Mouse (Mus musculus): ENCODE measurements around the gene Cd82. TPM values are rescaled to one million over a fixed set of nuclear protein-coding genes. Genes with fewer than 3 reads are reported as not detected.

Cd82 gene
- polyA plus RNA-seq, 1 experiment from 2014 or later = 45.3 TPM

DNA sequence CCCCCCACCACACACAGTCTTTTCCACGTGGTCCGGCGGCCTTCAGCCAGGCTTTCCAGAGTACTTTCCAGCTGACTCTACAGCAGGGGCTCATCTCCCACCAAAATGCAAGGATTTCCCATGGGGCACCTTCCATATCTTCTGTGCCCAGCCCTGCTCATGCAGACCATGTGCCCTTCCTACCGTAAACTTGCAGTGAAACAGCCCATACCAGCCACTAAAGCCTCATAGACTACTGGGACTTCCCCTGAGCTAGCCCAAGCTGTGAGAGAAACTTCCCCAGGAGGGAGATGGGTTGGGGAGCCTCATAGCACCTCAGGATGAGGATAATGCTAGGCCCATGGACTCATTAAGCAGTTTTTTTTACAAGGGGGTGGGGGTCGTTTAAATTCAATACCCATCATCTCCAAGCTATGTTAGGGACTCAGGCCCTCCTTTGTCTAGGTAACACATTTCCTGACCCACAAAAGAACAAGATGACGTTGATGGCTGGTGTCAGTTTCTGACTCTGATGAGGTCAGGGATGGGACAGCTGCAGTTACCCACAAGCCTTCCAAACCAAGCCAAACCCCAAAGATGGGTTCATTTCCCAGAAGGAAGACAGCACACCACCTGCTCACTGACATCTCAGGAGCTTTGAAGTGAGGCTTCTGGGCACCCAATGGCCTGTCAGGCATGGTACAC is 2.0 kb downstream of the Cd82 start:
- H3K9ac ChIP-seq (replicated peaks; ENCODE audit: low read depth, low read length) = no peak overlapping the region
- peaks cover 25% of the 10 kb centered on the region for H3K4me1 ChIP-seq (ENCODE audit: control insufficient read depth, insufficient read depth, low read length)
- H3K27me3 ChIP-seq (ENCODE audit: control insufficient read depth, insufficient read depth, low read length) = no peaks in the 10 kb centered on the region
- peak overlapping the region; percentile 53; the same call in 1 of the 2 replicates for H3K4me3 ChIP-seq (ENCODE audit: low read depth, low read length)
- no peak for ATAC-seq (ENCODE audit: insufficient number of reproducible peaks, insufficient read depth, low FRiP score, low read depth)
- peak overlapping the region; percentile 93 for H3K4me2 ChIP-seq (replicated peaks; ENCODE audit: low read depth, low read length)
- WGBS = 80% methylated on average over 6 of the region's 6 CpGs
- H3K27ac ChIP-seq (ENCODE audit: low read length) = no peak overlapping the region
- no peaks in the 10 kb centered on the region for H3K36me3 ChIP-seq (ENCODE audit: control insufficient read depth, insufficient read depth, low read length)
- no peaks in the 10 kb centered on the region for H3K9me3 ChIP-seq (ENCODE audit: control insufficient read depth, low read depth, low read length)

DNA sequence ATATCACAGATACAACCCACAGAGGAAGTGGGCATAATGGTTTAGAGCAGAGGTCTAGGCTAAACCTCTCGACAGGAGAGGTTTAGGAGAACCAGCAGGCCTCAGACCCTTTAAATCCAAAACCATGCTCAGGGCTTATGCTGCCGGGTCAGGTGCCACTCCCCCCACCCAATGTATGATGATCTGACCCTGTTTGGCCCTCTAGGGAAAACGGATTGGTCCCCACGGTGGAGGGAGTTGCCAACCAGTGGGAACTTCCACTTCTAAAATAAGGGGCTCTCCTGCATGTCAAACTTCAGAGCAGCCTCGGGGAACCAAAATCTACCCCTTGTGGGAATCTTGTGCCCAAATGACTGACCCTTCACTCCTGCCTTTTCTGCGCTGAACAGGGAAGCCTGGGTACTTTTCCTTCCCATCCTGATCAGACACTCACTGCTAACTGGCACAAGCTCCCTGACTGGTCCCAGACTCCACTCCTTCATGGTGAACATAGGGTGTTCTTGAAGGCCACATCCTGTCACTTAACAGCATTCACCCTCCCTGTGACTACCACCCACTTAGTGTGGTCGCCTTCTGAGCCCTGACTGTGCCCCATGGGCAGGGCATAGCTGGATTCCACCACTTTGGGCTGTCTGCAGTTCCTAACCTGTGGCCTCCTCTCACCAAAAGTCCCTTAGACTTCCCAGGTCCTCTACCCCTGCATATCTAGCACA is 3.6 kb downstream of the Cd82 start:
- Histone ChIP-seq H3K27ac (ENCODE audit: low read length) (0 out of 2 replicates have a peak overlapping the region, but pooled peaks have one; percentile 21), H3K36me3 (ENCODE audit: control insufficient read depth, insufficient read depth, low read length) (no peaks in the 10 kb centered on the region), H3K4me1 (ENCODE audit: control insufficient read depth, insufficient read depth, low read length) (peaks cover 34% of the 10 kb centered on the region), H3K27me3 (ENCODE audit: control insufficient read depth, insufficient read depth, low read length) (no peaks in the 10 kb centered on the region), H3K9ac (replicated peaks; ENCODE audit: low read depth, low read length) (no peak overlapping the region), H3K4me3 (ENCODE audit: low read depth, low read length) (no peak overlapping the region), H3K4me2 (replicated peaks; ENCODE audit: low read depth, low read length) (peak overlapping the region; percentile 12; the same call in 1 of the 2 replicates), H3K9me3 (ENCODE audit: control insufficient read depth, low read depth, low read length) (no peaks in the 10 kb centered on the region)
- 56% methylated on average over 7 of the region's 7 CpGs for WGBS
- no peak for ATAC-seq (ENCODE audit: insufficient number of reproducible peaks, insufficient read depth, low FRiP score, low read depth)

DNA sequence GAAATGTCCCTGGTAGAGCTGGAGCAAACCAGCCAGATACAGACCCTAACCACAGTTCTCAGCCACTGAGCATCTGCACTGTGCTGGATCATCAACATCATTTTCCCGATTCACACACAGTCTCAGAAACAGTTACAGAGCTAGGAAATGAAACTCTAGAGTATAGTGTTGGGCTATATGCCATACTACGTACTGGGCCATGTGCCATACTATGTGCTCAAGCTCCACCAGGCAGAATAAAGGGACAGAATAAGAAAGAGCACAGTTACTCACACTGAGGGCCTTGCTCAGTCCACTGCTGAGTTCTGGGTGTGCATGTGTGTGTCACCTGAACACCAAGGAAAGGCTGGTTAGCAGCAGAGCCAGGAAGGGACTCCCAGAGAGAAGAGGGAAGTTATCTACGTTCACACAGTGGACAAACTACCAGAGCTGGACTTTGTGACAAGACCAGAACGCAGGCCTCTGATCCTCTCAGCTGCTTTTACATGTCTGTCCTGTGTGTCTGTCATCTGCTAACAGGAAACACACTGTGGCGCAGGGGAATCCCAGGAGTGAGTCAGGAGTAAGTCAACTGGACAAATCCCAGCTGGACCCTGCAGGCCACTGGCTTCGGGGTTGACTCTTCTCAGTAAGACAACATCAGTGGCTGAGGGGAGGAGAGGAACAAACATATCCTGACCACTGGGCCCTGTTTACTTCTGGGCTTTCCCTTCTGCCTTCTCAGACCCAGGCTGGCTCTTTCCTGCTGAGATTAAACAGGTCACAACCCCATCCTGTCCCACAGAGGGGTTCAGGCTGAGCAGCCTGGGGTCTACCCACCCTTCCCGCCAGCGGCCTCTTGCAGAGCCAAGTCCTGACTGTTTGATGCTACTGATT is 4.4 kb downstream of the Cd82 start:
- Histone ChIP-seq H3K27ac (ENCODE audit: low read length) (peak overlapping the region; percentile 48), H3K36me3 (ENCODE audit: control insufficient read depth, insufficient read depth, low read length) (no peaks in the 10 kb centered on the region), H3K27me3 (ENCODE audit: control insufficient read depth, insufficient read depth, low read length) (no peaks in the 10 kb centered on the region), H3K4me1 (ENCODE audit: control insufficient read depth, insufficient read depth, low read length) (peaks cover 36% of the 10 kb centered on the region), H3K9me3 (ENCODE audit: control insufficient read depth, low read depth, low read length) (no peaks in the 10 kb centered on the region), H3K4me2 (replicated peaks; ENCODE audit: low read depth, low read length) (peak overlapping the region; percentile 12; the same call in 1 of the 2 replicates), H3K9ac (replicated peaks; ENCODE audit: low read depth, low read length) (no peak overlapping the region), H3K4me3 (ENCODE audit: low read depth, low read length) (no peak overlapping the region)
- WGBS = 46% methylated on average over 8 of the region's 8 CpGs
- ATAC-seq (ENCODE audit: insufficient number of reproducible peaks, insufficient read depth, low FRiP score, low read depth) = no peak

DNA sequence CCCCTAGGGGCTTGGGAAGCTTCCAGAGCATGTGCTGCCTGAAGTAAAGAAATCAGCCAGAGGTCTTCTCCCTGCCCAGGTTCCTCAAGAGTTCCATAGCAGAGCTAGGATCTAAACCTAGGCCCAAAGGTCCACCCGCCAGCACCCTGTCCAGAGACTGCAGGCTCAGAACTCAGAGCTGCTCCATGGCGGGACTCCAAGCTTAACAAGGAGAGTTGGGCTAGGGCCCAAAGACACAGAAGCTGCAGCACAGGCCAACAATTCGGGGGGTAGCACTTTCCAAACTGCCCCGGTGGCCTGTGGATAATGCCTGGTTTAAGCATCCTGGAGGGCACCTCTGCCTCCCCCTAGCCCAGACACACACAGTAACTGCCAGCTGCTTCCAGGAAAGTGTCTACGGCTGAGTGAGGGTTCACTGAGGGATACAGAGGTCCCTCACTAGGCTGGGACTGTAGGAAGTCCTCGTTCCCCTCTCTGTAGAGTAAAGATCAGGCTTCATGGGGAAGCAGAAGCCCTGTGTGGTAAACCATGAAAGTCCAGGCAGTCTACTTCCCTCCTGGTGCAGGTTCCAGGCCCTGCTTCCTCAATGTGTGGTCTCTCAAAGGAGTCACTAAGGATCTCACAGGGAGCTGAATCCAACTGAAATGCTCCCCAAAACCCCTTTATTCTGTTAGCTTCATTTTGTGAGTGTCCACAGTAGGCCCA is 5.4 kb downstream of the Cd82 start:
- no peak overlapping the region for H3K9ac ChIP-seq (replicated peaks; ENCODE audit: low read depth, low read length)
- 72% methylated on average over 6 of the region's 6 CpGs for WGBS
- peaks cover 31% of the 10 kb centered on the region for H3K4me1 ChIP-seq (ENCODE audit: control insufficient read depth, insufficient read depth, low read length)
- H3K4me3 ChIP-seq (ENCODE audit: low read depth, low read length) = no peak overlapping the region
- no peaks in the 10 kb centered on the region for H3K36me3 ChIP-seq (ENCODE audit: control insufficient read depth, insufficient read depth, low read length)
- no peaks in the 10 kb centered on the region for H3K27me3 ChIP-seq (ENCODE audit: control insufficient read depth, insufficient read depth, low read length)
- H3K9me3 ChIP-seq (ENCODE audit: control insufficient read depth, low read depth, low read length) = no peaks in the 10 kb centered on the region
- no peak overlapping the region for H3K4me2 ChIP-seq (replicated peaks; ENCODE audit: low read depth, low read length)
- no peak for ATAC-seq (ENCODE audit: insufficient number of reproducible peaks, insufficient read depth, low FRiP score, low read depth)
- H3K27ac ChIP-seq (ENCODE audit: low read length) = peak overlapping the region; percentile 48; the same call in 1 of the 2 replicates

DNA sequence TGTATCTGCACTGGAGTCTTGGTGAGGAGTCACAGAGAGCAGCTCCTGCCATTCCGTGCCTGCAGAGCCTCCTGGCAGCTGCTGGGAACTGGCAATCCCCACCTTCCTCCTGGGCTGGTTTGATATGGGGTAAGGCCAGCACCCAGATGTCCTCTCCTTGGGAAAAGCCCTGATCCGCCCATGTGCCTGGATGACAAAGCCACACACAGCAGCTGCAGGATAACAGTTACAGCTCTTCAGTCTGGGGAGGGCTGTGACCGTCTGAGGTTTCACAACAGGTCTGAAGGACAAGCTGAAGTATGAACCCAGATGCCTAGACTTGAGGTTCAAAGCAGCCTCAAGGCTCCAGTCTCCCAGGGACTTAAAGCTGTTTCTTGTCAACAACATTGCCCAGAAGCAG is 6.8 kb downstream of the Cd82 start:
- Histone ChIP-seq H3K36me3 (ENCODE audit: control insufficient read depth, insufficient read depth, low read length) (no peaks in the 10 kb centered on the region), H3K27me3 (ENCODE audit: control insufficient read depth, insufficient read depth, low read length) (no peaks in the 10 kb centered on the region), H3K27ac (ENCODE audit: low read length) (no peak overlapping the region), H3K4me2 (replicated peaks; ENCODE audit: low read depth, low read length) (no peak overlapping the region), H3K4me1 (ENCODE audit: control insufficient read depth, insufficient read depth, low read length) (peaks cover 33% of the 10 kb centered on the region), H3K4me3 (ENCODE audit: low read depth, low read length) (no peak overlapping the region), H3K9me3 (ENCODE audit: control insufficient read depth, low read depth, low read length) (no peaks in the 10 kb centered on the region), H3K9ac (replicated peaks; ENCODE audit: low read depth, low read length) (no peak overlapping the region)
- ATAC-seq (ENCODE audit: insufficient number of reproducible peaks, insufficient read depth, low FRiP score, low read depth) = no peak
- 69% methylated on average over 3 of the region's 3 CpGs for WGBS

- Histone ChIP-seq H3K4me3 (ENCODE audit: low read depth, low read length) (no peak overlapping the region), H3K36me3 (ENCODE audit: control insufficient read depth, insufficient read depth, low read length) (no peaks in the 10 kb centered on the region), H3K9ac (replicated peaks; ENCODE audit: low read depth, low read length) (no peak overlapping the region), H3K9me3 (ENCODE audit: control insufficient read depth, low read depth, low read length) (no peaks in the 10 kb centered on the region), H3K27me3 (ENCODE audit: control insufficient read depth, insufficient read depth, low read length) (no peaks in the 10 kb centered on the region), H3K4me2 (replicated peaks; ENCODE audit: low read depth, low read length) (no peak overlapping the region), H3K27ac (ENCODE audit: low read length) (no peak overlapping the region; the same call in 1 of the 2 replicates), H3K4me1 (ENCODE audit: control insufficient read depth, insufficient read depth, low read length) (peaks cover 38% of the 10 kb centered on the region)
- ATAC-seq (ENCODE audit: insufficient number of reproducible peaks, insufficient read depth, low FRiP score, low read depth) = no peak
- 69% methylated on average over 3 of the region's 3 CpGs for WGBS
Measured at GRCm38 (mm10) chr2:93454817-93455591, 7.9 kb downstream of the Cd82 start.

DNA sequence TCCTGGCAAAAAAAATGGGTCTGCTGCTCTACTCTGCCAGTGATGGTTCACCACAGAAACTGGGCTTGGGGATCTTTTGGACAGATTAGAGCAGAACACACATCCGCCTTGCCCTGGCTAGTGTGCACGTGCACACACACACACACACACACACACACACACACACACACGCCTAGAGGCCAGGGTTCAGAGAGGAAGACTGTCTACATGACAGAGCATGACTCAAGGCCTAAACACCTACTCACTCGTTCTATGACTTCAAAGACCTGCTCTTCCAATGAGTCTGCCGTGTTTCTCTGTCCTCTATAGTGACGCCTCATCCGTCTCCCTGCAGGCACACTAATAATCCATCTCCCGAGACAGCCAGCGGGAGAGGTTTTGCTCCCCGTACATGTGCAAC is 8.6 kb downstream of the Cd82 start:
- Histone ChIP-seq H3K4me2 (replicated peaks; ENCODE audit: low read depth, low read length) (no peak overlapping the region), H3K4me1 (ENCODE audit: control insufficient read depth, insufficient read depth, low read length) (peaks cover 36% of the 10 kb centered on the region), H3K27ac (ENCODE audit: low read length) (peak overlapping the region; percentile 21; the same call in 1 of the 2 replicates)

More for the DNA sequence above, 8.6 kb downstream of the Cd82 start:
- Histone ChIP-seq H3K27me3 (ENCODE audit: control insufficient read depth, insufficient read depth, low read length) (no peaks in the 10 kb centered on the region), H3K4me3 (ENCODE audit: low read depth, low read length) (no peak overlapping the region), H3K36me3 (ENCODE audit: control insufficient read depth, insufficient read depth, low read length) (no peaks in the 10 kb centered on the region), H3K9me3 (ENCODE audit: control insufficient read depth, low read depth, low read length) (no peaks in the 10 kb centered on the region), H3K9ac (replicated peaks; ENCODE audit: low read depth, low read length) (no peak overlapping the region)
- ATAC-seq (ENCODE audit: insufficient number of reproducible peaks, insufficient read depth, low FRiP score, low read depth) = no peak
- 34% methylated on average over 10 of the region's 10 CpGs for WGBS
